In genomic region chr16:5168038-5168437, GRCm38 (mm10) we compare ENCODE assay signal across 17 mouse cellular contexts. TPM values are rescaled to one million over a fixed set of nuclear protein-coding genes. Genes with fewer than 3 reads are reported as not detected.
"Had no signal": no experiment of that assay in that cellular context is flagged by ENCODE, and none has a peak within 500 bp of the region (broad histone marks: within the 10 kb centered on the region; RNA-seq: fewer than 3 reads in every experiment).

No protein-coding gene starts in this region.

- DNase-seq: lung, adult 2 months; lung, postnatal 14 days; lung, postnatal 36 days; right cerebral cortex, postnatal 14 days; thymus, adult 2 months; thymus, postnatal 25 days; thymus, postnatal 4 days had no signal

- H3K4me3 ChIP-seq: lung, embryonic 15.5 days; midbrain, embryonic 13.5 days; midbrain, embryonic 15.5 days; neural tube, embryonic 12.5 days; stomach, embryonic 15.5 days had no signal

- H3K27ac ChIP-seq: lung, embryonic 15.5 days; macrophage; midbrain, embryonic 13.5 days; midbrain, embryonic 15.5 days; neural tube, embryonic 12.5 days; stomach, embryonic 15.5 days; stomach, postnatal 0 days had no signal

RNA-seq across cellular contexts. Expression of gene Sec14l5, which starts 21.1 kb away (rescaled TPM):
- total RNA-seq: megakaryocyte progenitor cell, adult 5-6 weeks; monocyte, adult 5-6 weeks had no signal

RNA-seq across cellular contexts. Expression of gene Ppl, which starts 35.8 kb away (rescaled TPM):
- total RNA-seq: megakaryocyte progenitor cell, adult 5-6 weeks had no signal

RNA-seq across cellular contexts. Expression of gene AU021092, which starts 54.1 kb away (rescaled TPM):
- total RNA-seq: megakaryocyte progenitor cell, adult 5-6 weeks; monocyte, adult 5-6 weeks; neutrophil, adult 5-6 weeks had no signal
